Mouse (Mus musculus) cerebellum, adult 2 months (tissue): ENCODE measurements around the gene Rcc2.

ENCODE experiments used
- CTCF ChIP-seq: fragments of 200-500 bp; IDR thresholded peaks from 2 replicates; pipeline ENCODE4 v1.5.1; 2011; ENCODE audit warnings: low read depth, mild to moderate bottlenecking, control low read depth, low read length, moderate library complexity, borderline replicate concordance; ENCODE audit not compliant: insufficient read depth
- POLR2A ChIP-seq: fragments of 200-500 bp; IDR thresholded peaks from 2 replicates; pipeline ENCODE4 v1.6.1; 2011; ENCODE audit warnings: low read length, control low read depth, borderline replicate concordance; ENCODE audit not compliant: insufficient read depth

DNA sequence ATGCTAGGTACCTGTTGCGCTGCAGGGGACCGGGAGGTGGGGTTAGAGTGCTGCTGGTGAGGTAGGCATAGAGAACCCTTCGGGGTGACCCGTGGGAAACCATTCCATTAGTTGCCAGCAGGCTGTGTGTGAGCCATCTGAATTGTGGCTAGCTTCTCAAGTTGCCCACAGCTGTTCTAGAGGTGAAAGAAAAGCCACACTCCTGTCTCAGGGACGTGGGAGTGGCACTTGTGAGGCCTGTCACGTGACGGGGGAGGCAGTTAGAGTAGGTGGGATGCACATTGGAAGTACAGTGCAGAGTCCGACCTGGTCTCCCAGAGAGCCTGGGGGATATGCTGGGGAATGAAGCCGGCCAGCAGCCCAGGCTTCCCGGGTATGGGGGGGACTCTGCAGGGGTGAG lies 9.3 kb downstream of the Rcc2 start:
- no peak for TF ChIP-seq CTCF
- TF ChIP-seq POLR2A = no peak
